Mouse (Mus musculus) testis, postnatal 14 days (tissue): Measurements from ENCODE around the gene Kank2.

Experiments
- DNase-seq: peaks from one replicate; pipeline ENCODE4 v3.0.0; 2021; ENCODE audit warnings: low spot score

Gene Kank2

DNA sequence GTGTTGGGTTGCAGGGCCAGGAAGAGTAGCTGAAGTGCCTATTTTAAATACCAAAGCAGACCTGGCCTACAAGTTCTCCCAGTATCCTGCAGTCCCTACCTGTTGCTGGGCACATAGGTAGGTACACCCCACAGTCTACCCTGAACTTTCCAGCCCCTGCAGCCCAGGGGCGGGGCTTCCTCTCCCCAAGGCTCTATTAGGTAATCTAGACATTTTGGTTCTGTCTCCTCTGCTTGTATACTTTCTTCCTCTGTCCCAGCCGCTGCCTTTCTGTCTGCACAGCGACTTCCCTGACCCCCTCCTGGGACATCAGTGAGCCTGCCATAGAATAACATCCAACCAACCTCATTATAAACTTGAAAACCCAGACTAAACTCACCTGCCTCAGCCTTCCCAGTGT is 48.2 kb downstream of the Kank2 start:
- DNase-seq, result no peak

DNA sequence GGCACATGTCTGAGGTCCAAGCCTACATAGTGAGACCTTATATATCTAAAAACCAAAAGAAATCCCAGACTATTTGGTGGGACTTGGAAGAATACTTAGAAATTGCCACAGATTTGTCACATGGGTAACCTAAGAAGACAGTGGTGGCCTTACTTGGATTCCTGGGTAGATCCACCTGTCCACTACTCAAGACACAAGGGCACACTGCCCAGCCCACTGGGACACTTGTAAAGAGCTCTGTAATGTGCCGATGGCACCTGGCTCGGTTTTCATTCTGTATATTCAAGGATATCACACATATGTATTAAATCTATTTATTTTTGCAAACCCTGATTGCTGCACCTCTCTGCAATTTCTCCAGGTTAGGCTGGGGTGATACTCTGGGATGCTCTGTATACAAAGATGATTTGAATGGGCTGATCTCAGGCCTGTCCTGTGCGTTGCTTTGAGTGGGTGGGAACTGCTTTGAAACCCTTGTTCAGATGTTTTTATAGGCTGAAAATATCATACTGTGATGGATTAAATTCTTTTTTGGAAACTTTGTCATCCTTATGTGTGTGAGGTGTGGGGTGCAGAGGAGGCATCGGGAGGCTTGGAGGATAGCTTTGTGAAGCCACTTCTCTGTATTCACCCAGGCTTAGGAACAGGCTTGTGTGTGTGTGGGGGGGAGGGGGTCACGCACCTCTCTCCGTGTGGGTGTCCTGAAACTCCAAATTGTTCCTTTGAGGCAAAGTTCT is 49.0 kb downstream of the Kank2 start:
- DNase-seq, result no peak

DNA sequence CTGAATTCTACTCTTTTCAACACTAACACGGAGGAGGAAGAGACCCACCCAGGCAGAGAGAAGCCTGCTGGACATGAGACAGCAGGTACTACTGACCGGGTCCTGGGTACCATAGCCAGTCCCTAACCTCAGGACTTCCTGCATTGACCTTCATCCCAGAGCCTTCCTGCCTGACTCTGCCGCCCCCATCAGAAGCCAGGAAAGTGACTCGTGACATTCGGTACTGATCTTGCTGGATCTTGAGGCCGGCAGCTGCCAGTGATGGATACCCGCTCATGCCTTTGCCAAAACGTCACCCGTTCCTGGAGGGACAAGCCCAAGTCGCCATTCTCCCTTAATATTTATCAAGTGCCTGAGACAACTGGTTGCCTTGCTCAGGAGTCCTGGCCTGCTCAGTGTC is 50.1 kb downstream of the Kank2 start:
- no peak for DNase-seq

DNA sequence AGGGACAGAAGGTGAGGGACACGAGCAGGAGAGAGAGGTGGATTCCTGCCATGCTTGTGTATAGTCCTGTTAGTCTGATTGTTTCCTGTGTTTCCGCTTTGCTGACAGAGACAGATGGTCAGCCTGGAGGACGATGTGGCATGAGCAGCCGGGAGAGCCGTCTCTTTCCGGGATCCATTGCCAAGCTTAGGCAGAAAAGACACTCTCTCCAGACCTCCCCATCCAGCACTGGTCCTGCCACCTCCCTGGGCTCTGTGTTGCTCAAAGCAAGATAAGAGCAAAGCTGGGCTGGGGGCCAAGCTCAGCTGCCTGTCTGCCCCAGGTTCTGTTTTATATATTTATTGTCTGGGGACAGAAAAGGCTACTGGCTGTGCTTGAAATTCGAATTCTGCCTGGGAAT is 50.5 kb downstream of the Kank2 start:
- DNase-seq, result peak; percentile 72

DNA sequence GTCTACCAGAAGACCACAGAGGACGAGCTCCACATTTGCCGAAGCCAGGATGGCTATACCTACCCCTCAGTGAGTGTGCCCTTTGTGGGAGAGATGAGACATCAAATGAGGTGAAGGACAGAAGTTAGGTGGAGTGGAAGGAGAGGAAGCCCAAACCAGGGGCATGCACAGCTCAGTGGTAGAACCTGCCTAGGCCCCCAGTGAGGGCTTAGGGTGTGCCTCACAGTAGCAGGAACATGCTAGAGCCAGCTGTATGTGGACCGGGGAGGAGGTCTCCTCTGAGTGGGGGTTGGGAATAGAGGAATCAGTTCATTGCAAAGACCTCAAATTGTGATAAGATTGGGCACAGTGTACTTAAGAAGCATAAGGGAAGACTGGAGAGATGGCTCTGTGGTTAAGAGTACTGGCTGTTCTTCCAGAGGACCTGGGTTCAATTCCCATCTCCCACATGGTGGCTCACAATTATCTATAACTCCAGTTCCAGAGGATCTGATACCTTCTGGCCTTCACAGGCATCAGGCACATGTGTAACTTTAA is 51.2 kb downstream of the Kank2 start:
- no peak for DNase-seq

GRCm38 (mm10) chr9:21741514-21741913 is 57.0 kb downstream of the Kank2 start:
- no peak for DNase-seq

- no peak for DNase-seq
Measured at GRCm38 (mm10) chr9:21740427-21740826, 58.1 kb downstream of the Kank2 start.

DNA sequence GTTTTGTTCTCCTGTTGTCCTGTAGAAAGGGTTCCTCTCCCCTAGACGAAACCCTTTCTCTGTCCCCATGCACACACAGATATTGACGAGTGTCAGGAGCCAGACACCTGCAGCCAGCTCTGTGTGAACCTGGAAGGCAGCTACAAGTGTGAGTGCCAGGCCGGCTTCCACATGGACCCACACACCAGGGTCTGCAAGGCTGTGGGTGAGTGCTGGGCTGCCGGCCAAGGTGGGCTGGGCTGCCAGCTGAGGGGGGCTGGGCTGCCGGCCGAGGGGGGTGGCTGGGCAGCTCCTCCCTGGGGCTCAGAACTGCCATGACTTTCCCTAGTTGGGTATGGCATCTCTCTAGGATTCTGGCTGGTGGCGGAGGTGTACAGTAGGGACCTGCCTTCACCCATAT is 59.8 kb downstream of the Kank2 start:
- DNase-seq, result no peak

DNA sequence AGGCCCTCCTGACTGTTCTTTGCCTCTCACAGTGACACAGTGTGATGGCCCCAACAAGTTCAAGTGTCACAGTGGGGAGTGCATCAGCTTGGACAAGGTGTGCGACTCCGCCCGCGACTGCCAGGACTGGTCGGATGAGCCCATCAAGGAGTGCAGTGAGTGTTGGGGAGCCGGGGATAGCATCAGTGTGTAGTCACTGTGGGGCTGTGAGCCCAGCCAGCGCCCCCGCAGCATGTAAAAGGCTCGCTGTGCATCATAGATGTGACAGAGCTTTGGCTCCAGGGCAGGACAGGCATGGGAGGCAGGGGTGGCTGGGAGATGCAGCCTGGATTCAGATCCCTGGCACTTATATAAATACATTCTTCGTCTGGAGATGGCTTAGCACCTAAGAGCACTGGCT is 61.4 kb downstream of the Kank2 start:
- DNase-seq, result no peak

GRCm38 (mm10) chr9:21736580-21736979 is 62.0 kb downstream of the Kank2 start:
- DNase-seq, result no peak

DNA sequence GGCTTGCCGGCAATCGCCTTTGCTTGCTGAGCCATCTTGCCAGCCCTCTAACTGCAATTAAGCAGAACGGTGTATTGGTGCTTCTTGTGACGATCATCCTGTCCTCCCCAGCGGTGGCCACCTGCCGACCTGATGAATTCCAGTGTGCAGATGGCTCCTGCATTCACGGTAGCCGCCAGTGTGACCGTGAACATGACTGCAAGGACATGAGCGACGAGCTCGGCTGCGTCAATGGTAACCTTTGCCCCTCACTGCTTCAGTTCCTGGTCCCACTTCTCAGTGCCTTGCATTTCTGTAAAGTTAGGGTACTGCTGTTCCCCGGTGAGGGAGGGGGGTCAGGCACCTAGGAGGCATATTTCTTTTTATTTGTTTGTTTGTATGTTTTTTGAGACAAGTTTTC is 63.4 kb downstream of the Kank2 start:
- no peak for DNase-seq

DNA sequence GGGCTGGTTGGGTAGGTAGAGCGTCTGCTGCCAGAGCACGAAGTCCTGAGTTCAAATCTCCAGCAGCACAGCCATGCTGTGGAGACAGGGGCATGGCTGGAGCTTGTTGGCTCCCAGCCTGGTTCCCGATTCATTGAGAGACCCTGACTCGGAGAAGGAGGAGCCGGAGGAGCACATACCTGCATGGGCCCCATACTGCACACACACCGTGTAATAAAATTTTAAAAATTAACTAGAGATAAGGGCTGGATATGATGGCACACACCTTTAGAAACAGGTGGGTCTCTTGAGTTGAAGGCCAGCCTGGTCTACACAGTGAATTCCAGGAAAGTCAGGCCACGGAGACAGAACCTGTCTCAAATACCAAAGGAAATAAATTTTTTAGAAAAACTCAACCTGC is 64.6 kb downstream of the Kank2 start:
- DNase-seq, result no peak

GRCm38 (mm10) chr9:21733446-21733845 is 65.1 kb downstream of the Kank2 start:
- no peak for DNase-seq

GRCm38 (mm10) chr9:21732288-21732687 is 66.3 kb downstream of the Kank2 start:
- DNase-seq, result no peak

DNA sequence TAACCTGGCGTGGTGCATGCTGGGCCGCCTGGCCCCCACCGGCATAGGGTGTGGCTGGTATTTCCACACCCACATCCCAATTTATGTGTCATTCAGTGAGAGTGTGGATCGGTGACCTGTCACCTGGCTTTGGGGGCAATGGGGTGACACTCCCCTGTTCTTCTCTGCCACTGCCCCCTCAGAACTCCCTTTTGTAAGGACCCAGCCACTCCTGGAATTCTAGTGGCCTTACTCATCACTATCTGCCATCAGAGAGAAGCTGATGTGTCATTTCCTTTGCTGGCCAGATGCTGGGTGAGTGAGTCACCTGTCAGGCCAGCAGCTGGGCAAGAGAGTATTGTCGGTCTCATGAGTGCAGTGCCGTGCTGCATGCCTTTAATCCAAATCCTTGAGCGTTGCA is 69.3 kb downstream of the Kank2 start:
- DNase-seq, result no peak

DNA sequence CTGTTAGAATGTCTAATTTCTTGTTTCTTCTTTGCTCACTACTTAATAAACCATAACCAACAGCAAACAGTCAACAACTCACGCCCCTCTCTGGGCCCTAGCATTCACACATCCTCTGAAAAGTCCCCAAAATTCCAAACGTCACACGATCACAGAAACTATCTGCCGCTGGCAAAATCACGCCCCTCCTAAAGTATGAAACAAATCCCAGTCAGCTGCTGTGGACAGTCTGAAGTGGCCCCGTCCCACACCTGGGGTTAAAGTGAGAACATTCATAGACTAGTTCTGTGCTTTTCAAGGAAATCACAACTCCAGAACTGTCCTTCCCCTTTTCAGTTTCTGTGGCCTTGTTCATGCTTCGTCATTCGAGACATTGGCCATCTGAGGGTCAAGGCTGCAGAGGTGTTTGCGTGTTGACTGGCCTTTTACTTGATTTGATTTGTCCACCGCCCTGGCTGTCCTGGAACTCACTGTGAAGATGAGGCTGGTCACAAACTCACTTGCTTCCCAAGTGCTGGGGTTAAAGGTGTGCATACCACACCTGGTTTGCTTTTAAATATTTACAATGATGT is 70.2 kb downstream of the Kank2 start:
- no peak for DNase-seq

DNA sequence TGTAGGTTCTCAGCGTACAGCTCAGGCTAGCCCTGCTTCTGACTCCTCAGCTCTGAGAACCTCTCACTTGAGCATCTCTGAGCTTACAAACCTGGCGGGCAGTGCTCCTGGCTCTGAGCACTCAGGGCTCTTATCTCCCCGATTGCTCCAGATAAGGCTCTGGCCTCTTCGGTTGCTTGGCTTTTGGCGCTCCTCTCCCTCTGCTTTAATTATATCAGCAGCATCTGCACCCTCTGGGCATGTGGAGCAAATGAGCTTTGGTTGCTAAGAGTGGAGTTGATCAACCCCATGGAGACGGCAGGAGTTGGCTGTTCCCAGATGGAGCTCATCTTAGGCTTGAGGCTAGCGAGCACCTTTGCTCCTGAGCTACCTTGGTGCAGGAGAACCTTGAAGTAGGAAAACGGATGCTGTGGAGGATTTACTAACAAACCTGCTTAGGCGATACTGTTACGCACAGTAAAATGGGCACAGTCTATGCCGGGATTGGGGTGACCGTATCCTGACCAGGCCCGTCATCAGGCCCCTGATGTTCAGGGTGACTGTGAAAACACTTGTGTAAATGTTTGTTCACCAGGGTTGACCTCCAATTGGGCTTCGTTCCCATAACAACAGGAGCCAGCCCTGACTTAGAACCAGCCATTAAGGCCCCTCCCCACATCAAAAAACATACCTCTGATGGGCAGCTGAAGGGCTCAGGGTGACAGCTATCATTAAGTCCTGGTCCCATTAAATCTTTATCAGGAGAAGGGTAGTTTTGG is 72.1 kb downstream of the Kank2 start:
- no peak for DNase-seq

DNA sequence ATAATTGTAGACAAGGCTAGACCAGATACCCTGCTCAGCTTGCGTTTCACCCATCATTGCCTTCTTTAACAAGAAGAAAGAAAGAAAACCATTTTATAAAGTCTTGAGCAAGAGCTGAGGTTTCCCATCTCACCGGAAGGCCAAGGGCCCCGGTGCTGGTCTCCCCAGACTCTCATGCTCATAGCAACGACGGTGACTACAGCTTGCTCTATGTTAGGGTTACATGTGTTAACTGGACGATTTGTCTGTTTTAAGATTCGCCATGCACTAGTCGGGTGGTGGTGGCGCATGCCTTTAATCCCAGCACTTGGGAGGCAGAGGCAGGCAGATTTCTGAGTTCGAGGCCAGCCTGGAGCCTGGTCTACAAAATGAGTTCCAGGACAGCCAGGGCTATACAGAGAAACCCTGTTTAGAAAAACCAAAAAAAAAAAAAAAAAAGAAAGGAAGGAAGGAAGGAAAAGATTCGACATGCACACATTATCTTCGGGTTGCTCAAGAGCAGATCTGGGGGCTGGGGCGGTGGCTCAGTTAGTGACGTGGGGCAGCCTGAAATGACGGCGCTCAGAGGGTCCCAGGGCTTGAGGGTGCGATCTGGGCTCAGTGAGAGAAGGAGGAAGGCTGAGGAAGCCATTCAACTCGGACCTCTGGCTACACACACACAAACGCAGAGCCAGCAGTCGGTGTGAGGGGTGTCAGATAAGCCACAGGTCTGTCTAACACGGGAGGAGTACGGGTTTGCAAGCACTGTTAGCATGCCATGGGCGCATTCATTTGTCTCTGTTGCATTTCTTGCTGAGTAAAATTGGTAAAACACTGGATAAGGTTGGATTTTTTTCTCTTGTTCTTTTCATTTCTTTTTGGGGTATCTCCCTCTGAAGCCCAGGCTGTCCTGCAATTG is 73.1 kb downstream of the Kank2 start:
- no peak for DNase-seq

- peak; percentile 91 for DNase-seq
Measured at GRCm38 (mm10) chr9:21724147-21724536, 74.4 kb downstream of the Kank2 start.

DNA sequence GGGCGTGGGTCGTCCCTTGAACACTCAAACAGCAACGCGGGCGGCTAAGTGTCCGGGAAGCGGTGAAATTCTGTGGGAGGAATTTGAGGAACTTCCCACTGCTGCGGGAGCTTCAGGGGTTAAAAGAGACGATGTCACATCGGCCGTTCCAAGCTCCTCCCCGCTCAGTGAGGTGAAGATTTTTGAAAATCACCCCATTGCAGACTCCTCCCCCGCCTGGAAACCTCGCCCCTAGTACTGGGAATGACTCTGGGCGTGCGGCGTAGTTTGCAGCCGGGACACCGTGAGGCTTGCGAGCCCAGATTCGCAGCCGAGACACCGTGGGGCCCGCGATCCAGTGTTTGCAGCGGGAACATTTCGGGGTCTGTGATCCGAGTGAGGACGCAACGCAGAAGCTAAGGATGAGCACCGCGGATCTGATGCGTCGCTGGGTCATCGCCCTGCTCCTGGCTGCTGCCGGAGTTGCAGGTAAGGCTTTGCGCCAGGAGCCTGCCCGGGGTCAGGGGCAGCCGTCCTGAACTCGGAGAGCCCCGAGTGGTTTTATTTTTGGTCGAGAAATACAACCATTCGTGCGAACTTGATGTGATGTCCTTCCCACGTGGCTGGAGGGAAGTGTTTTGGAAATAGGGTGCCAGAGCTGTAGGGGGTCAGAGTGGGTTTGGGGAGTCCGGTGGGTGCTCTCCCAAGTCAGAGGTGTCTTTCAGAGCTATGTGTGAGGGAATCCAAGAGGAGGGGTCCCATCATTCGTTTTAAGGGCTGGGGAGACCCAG is 75.0 kb downstream of the Kank2 start, which contains the start of gene Ldlr:
Ldlr (plus strand) TSS at position 107 of the 770 bp plus-strand sequence.
- DNase-seq, result peak; percentile 81

GRCm38 (mm10) chr9:21721036-21721435 is 77.5 kb downstream of the Kank2 start:
- no peak for DNase-seq
